Mouse (Mus musculus) Muller cell, postnatal 12 days (primary cell): ENCODE measurements at regions not wholly inside any gene's neighbourhood (a gene's known extent, or its start where the extent isn't known, plus 50 kb on each side); places are given as distances from the start of the nearest gene placed in this dataset.

Experiments
- DNase-seq: peaks from one replicate; pipeline ENCODE4 v3.0.0-alpha.2; 2015; ENCODE audit errors: inconsistent ontology term

DNA sequence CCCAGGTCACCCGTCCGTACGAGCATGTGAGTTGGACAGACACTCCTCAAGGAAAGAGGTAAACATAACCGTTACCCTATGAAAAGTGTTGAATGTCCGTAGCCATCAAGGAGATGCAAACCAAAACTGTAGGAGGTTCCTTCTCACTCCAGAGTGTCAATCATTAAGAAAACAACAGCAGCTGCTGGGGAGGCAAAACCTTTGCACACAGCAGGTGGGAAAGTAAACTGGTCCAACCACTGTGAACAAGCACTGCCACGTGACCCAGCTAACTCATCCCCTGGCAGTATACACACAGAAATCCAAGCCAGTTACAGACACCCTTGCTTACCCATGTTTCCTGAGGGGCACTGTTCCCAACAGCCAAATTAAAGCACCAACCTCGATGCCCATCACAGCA, 54.7 kb upstream of the Irx5 start:
- DNase-seq = no peak

DNA sequence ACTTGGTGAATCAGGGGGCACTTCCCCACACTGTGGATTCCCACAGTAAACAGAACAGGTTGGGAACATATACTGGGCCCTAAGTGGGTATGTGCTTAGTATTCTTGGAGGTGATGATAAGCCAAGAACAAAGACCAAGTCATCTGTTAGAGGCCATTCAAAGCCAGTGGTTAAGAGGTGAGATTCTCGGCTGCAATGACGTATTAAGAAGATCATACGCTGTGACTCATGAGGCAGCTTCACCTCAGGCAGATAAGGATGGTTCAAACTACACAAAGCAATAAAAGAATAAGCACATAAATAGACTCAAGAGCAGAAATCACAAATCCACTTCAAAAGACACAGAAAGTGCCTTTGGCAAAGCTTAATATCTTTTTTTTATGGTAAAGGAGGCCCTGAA, 56.4 kb upstream of the Irx5 start:
- DNase-seq = no peak

DNA sequence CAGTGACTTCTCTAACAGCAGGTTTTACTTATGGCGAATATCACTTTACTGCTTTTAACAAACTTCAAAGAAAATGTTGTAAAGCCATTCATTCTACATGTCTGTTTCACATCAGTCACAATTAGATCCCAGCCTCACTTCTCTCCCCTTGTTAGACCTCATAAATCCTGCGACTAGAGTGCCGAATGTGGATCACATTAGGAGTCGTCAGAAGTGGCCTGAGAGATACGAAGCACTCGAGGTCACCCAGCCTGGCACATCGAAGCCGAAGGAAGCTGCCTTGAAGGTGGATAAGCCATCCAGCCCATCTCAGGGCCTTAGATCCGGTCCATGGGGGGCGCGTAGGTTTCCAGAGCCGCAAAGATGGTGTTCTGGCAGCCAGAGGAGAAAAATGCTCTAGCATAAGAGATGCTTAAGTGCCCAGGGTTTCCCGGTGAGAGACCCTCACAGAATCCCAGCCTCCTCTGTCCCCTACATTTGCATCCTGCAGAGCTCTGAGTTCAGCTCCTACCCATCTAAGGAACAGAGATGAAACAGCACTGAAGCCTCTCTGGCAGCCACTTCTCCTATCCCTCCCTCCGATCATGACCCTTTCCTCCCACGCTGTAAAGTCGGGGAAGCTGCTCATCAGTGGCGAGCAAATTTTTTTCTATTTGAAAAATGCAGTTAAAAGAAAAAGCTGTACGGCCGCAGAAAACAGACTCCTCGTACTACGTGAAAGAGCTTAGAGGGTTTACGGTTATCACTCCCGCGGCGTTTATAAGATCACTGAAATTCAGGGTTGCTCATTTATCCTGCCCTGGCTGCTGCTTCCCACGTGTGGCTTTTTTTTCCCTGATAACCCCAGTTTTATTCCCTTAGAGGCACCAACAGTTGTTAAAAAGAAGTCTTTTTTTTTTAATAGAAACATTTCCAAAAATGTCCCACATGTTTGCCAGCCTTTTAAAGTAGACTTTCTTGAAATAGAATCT, 70.3 kb upstream of the Irx5 start:
- no peak for DNase-seq

DNA sequence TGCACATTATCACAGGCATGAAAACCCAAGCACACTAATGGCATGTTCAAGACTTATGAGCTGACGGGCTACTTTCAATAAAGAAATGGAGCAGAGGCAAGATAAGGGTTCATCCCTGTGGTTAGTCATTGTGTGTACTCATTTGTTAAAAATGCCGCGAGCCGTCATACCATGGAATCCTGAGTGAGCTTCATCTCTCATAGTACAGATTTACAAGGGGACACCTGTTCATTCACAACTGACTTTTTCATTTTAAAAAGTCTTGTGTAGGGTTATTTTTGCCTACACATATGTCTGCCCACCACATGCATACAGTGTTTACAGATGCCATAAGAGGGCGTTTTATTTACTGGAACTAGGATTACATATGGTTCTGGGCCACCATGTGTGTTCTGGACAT, 81.7 kb upstream of the Irx5 start:
- no peak for DNase-seq

GRCm38 (mm10) chr8:92272726-92273125, 84.7 kb upstream of the Irx5 start:
- DNase-seq = no peak

DNA sequence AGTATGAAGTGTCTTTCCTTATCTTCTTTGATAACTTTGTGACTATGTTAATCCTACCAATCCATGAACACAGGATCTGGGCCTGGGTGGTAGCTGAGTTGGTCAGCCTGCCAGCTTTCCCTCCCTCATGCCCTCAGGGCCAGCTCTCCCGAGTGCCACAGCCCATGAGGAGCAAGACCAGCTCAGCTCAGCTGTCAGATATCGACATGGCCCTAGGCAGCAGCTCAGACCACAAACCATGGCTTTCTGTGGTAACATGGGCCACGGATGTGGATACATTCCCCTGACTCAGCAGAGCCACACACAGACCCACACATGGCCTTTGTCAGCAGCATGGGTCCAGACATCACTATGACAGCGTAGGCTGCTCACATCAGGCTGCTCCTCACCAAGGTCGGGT, 85.4 kb upstream of the Irx5 start:
- DNase-seq = no peak

DNA sequence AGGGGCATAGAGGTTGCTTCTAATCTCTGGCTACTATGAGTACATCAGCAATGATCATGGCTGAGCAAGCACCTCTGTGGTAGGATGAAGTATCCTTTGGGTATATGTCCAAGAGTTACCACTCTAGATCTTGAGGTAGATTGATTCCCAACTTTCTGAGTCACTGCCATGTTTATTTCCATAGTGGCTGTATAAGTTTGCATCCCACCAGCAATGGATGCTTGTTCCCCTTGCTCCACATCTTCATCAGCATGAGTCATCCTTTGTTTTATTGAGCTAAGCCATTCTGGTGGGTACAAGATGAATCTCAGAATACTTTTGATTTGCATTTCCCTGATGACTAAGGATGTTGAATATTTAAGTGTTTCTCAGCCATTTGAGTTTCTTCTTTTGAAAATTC, 86.8 kb upstream of the Irx5 start:
- no peak for DNase-seq

DNA sequence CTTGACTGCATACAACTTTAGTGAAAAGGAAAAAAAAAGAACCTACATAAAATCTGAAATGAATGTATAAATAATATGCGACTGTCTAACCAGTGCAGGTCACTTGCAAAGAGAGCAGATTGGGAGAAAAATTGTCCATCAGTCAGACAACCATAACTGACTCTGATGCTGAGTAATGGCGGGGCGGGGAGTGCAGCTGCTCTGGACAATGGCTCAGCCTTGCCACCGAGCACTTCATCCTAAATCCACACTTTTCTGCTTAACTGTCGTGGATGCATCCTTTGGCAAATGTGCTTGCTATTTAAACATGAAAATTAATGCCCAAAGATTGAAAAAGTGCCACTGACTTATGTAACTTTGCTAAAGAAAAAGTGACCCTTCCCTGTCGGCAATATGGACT, 90.0 kb upstream of the Irx5 start:
- DNase-seq = no peak

DNA sequence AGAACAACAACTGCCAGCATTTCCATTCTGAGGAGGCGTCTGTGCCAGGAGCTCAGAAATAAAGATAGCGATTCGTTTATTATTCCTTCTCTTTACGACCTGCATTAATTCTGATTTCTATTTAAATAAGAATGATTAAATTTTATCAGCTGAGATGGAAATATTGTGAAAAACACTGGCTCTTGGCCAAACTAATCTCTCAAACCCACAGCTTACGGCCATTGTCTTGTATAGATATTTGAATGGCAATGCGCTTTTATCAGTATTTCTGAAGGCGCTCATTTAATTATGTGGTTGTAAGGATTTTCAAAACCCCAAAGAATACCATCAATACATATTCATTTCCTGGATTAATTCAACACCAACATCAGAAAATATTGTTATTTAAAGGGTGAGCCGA, 97.4 kb upstream of the Irx5 start:
- no peak for DNase-seq

GRCm38 (mm10) chr8:92258258-92258657, 99.2 kb upstream of the Irx5 start:
- no peak for DNase-seq

- peak; percentile 74 for DNase-seq
Measured at GRCm38 (mm10) chr8:92252597-92253375, 104.6 kb upstream of the Irx5 start.

- no peak for DNase-seq
Measured at GRCm38 (mm10) chr8:92246301-92246700, 111.1 kb upstream of the Irx5 start.

- no peak for DNase-seq
Measured at GRCm38 (mm10) chr8:92240686-92241275, 116.6 kb upstream of the Irx5 start.

- DNase-seq = no peak
Measured at GRCm38 (mm10) chr8:92231326-92232225, 125.8 kb upstream of the Irx5 start.

DNA sequence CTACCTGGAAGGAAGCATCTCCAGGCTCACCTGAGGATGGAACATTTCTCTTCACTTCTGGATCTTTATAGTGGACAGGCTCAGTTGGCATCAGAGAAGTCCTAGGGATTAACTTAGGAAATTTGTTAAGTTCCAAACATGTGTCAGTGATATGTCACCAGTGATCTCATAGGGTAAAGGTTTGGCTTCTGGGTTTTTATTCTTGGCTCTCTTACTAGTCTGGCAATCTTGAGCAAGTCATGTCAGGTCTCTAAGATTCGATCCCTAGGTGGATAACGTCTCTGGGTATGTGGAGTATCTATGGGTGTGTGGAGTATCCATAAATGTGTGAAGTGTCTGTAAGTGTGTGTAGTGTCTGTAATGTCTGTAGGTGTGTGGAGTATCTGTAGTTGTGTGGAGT, 127.9 kb upstream of the Irx5 start:
- no peak for DNase-seq

GRCm38 (mm10) chr8:92224929-92225328, 132.5 kb upstream of the Irx5 start:
- no peak for DNase-seq

- DNase-seq = no peak
Measured at GRCm38 (mm10) chr8:92222992-92223391, 134.4 kb upstream of the Irx5 start.

DNA sequence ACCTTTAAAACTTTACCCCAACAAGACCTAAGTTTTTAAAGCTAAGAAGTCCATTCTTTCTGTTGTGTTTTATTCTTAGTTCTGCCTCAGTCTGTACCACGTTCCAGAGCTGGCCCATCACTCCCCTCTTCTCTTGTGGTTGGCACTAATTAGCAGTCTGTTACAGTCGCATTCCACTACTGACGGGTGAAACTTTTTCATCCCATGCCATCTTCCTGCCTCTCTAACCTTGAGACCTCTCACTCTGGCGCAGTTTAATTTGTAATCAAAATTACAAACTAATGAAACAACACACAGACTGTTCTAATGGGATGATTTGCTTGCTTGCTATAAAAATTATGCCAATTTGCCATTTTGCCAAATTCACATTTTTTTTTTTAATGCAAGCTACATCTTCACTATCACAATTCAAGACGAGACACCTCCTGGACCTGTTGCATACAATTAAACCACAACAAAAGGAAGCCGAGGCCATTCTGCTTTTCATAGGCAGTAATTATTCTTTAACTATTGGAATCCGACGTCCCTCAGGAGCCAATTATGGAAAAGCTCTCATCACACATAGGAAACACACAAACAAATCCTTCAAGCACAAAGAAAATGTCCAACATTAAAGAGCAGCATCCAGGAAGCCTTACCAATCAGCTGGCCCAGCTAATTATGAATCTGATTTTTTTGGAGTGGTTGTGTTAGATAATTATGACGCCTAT, 138.1 kb upstream of the Irx5 start:
- peak; percentile 85 for DNase-seq

GRCm38 (mm10) chr8:92217521-92217920, 139.9 kb upstream of the Irx5 start:
- peak; percentile 66 for DNase-seq

DNA sequence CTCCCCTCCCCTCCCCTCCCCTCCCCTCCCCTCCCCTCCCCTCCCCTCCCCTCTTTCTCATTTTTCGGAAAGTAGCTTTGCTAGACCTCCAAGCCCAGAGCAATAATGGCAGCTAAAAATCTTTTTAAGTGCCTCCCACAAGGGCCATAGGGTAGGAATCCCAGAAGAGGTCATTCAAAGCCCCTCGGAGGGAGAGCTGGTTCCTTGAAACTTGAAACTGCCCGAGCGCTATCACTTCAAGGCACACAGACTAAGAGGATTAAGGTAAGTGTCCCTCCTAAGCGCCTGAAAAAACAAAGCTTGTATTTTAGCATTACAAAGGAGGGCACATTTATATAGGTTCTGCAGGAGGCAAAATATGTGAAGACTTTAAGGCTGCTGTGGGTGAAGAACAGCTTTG, 141.2 kb upstream of the Irx5 start:
- no peak for DNase-seq
